Mouse (Mus musculus) lung, postnatal 0 days (tissue): ENCODE data around the gene Zfp53. TPM values are rescaled to one million over a fixed set of nuclear protein-coding genes. Genes with fewer than 3 reads are reported as not detected.

ENCODE experiments used
- ATAC-seq: fragments of 200-750 bp; cut with Nextera tagmentation; 2 replicates; pipeline ENCODE4 v1.8.0; 2017; ENCODE audit warnings: moderate library complexity
- DNase-seq: peaks from one replicate; pipeline ENCODE4 v3.0.0-alpha.2; 2016; ENCODE audit warnings: low spot score
- H3K27ac ChIP-seq: fragments of 300-500 bp; sonication (generic); 2 replicates; pipeline ENCODE4 v1.5.1; 2014; ENCODE audit warnings: antibody characterized with exemption, mild to moderate bottlenecking, low read length, mixed read lengths
- H3K27me3 ChIP-seq: fragments of 300-500 bp; sonication (generic); replicated peaks from 2 replicates; pipeline ENCODE4 v1.6.1; 2014; ENCODE audit warnings: low read length, mixed read lengths; ENCODE audit not compliant: insufficient read depth
- H3K36me3 ChIP-seq: fragments of 300-500 bp; sonication (generic); 2 replicates; pipeline ENCODE4 v1.6.1; 2014; ENCODE audit warnings: low read length, mixed read lengths; ENCODE audit not compliant: insufficient read depth
- H3K4me1 ChIP-seq: fragments of 300-500 bp; sonication (generic); 2 replicates; pipeline ENCODE4 v1.6.1; 2014; ENCODE audit warnings: antibody characterized with exemption, low read depth, low read length, mixed read lengths; ENCODE audit not compliant: insufficient read depth
- H3K4me2 ChIP-seq: fragments of 300-500 bp; sonication (generic); replicated peaks from 2 replicates; pipeline ENCODE4 v1.6.1; 2014; ENCODE audit warnings: low read depth, mild to moderate bottlenecking, low read length, moderate library complexity, mixed read lengths
- H3K4me3 ChIP-seq: fragments of 300-500 bp; sonication (generic); 2 replicates; pipeline ENCODE4 v1.5.1; 2014; ENCODE audit warnings: low read depth, low read length
- H3K9ac ChIP-seq: fragments of 300-500 bp; sonication (generic); replicated peaks from 2 replicates; pipeline ENCODE4 v1.6.1; 2014; ENCODE audit warnings: low read depth, mild to moderate bottlenecking
- H3K9me3 ChIP-seq: fragments of 300-500 bp; sonication (generic); 2 replicates; pipeline ENCODE4 v1.6.1; 2016; ENCODE audit warnings: low read length, mixed read lengths
- CTCF ChIP-seq: IDR thresholded peaks from 2 replicates; pipeline ENCODE4 v1.5.1; 2016; ENCODE audit warnings: antibody characterized with exemption, mild to moderate bottlenecking
- EP300 ChIP-seq: IDR thresholded peaks from 2 replicates; pipeline ENCODE4 v1.6.1; 2016; ENCODE audit warnings: antibody characterized with exemption, mild to moderate bottlenecking, control low read depth
- WGBS: fragments of 180-500 bp; shearing (Covaris S2); extraction: QIAGEN DNeasy Blood & Tissue Kit; methylation state at CpG from one replicate; pipeline ENCODE4 v1.1.7; 2014; 5-methylcytosine and 5-hydroxymethylcytosine counted together
- polyA plus RNA-seq: library from polyadenylated mRNA; unstranded; fragments of >200 nt; fragmentation: Nextera tagmentation; extraction: Ambion mirVana; gene quantifications from 2 replicates; pipeline ENCODE4 v1.2.1, GENCODE M21; 2015

Zfp53 gene
- polyA plus RNA-seq, 1 experiment from 2014 or later = 8.8 TPM

DNA sequence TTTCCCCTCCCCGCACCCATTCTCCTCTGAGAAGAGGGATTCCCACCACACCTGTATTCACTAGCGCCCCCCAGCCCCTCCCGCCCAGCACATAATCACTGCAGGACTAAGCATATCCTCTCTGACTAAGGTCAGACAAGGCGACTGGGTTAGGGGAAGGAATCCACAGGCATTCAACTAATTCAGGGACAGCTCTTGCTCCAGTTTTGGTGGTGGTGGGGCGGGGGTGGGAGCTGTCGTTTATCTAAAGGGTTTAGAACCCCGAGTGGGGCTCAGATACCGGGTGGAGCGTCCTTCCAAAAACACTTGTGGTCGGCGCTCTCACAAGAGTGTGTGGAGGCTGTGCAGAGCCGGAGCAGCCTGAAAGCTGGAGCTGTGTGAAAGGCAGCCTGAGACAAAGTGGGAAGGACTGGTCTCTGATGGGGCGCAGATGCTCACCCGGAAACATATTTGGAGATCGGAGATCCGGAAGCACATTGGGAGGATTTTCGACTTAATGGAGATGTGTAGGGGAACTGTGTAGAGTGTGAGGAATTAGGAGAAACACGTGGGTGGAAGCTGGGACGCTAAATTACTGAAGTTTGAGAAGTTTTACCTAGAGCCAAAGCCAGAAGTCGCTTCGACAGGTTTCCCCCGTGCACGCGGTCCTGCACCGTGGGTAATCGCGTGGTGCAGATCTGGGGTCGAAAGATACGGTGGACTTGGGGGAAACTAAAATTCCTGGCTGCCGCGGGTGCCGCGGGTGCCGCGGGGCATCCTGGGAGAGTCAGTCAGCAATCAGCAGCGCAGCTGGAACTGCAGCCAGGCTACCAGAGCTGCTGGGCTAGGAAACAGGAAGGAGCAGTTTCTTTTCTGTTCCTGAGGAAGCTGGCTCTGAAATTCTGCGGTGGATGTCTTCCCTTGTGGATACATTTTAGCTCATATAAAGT, 27.7 kb downstream of the Zfp53 start:
- peak overlapping the region; percentile 90 for H3K27ac ChIP-seq
- no peaks in the 10 kb centered on the region for H3K36me3 ChIP-seq
- no peaks in the 10 kb centered on the region for H3K4me1 ChIP-seq
- WGBS = 1% methylated on average over 37 of the region's 37 CpGs
- ATAC-seq (peak; percentile 91), DNase-seq (peak; percentile 91)
- peak overlapping the region; percentile 71 for H3K4me2 ChIP-seq
- H3K4me3 ChIP-seq = peak overlapping the region; percentile 59
- no peak for TF ChIP-seq EP300
- peak; percentile 11; the same call in 1 of the 2 replicates for TF ChIP-seq CTCF
- H3K9me3 ChIP-seq = no peaks in the 10 kb centered on the region
- no peaks in the 10 kb centered on the region for H3K27me3 ChIP-seq
- peak overlapping the region; percentile 57 for H3K9ac ChIP-seq

DNA sequence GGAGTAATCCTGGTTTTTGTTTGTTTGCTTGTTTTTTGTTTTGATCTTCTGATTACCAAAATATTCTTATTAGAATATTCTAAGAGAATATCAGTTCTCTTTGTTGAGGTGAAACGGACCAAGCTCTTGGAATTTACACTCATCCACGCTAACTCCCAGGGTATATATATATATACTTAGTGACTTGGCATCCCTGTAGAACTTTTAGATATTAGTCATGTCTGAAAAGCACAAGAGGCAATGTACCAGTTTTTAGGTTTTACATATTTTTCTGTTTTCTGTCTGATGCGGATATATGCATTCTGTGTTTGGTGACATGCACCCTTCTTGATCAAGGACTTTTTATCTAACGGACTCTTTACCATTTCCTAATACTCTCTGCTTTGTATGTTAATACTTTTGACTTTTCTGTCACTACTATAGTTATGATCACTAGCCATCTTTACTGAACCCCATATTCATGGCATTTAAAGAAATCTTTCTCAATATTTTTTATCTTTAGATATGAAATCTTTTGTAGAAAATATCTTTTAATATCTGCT, 28.4 kb downstream of the Zfp53 start:
- ATAC-seq = no peak

GRCm38 (mm10) chr17:21526270-21526669, 37.5 kb downstream of the Zfp53 start:
- H3K27ac ChIP-seq = no peak overlapping the region
- no peaks in the 10 kb centered on the region for H3K9me3 ChIP-seq
- H3K27me3 ChIP-seq = no peaks in the 10 kb centered on the region
- no peaks in the 10 kb centered on the region for H3K36me3 ChIP-seq
- H3K4me3 ChIP-seq = no peak overlapping the region
- ATAC-seq = no peak
- no peak for DNase-seq
- H3K4me2 ChIP-seq = no peak overlapping the region
- peaks cover 1% of the 10 kb centered on the region; the same call in 1 of the 2 replicates for H3K4me1 ChIP-seq
- H3K9ac ChIP-seq = no peak overlapping the region
- TF ChIP-seq EP300 (no peak), CTCF (no peak)

More for the DNA sequence above, 28.4 kb downstream of the Zfp53 start:
- Histone ChIP-seq H3K4me3 (peak overlapping the region; percentile 59; the same call in 1 of the 2 replicates), H3K27me3 (no peaks in the 10 kb centered on the region), H3K9me3 (no peaks in the 10 kb centered on the region), H3K4me1 (no peaks in the 10 kb centered on the region), H3K4me2 (peak overlapping the region; percentile 71), H3K36me3 (no peaks in the 10 kb centered on the region), H3K9ac (peak overlapping the region; percentile 57), H3K27ac (peak overlapping the region; percentile 90)
- TF ChIP-seq EP300 (no peak), CTCF (no peak)
- DNase-seq = no peak
- WGBS = 22% methylated on average over 4 of the region's 4 CpGs

- no peaks in the 10 kb centered on the region for H3K9me3 ChIP-seq
- H3K36me3 ChIP-seq = no peaks in the 10 kb centered on the region
- no peak for TF ChIP-seq CTCF
- no peak for TF ChIP-seq EP300
- no peak for DNase-seq
- no peak for ATAC-seq
- WGBS = 69% methylated on average over 5 of the region's 5 CpGs
- H3K4me1 ChIP-seq = peaks cover 12% of the 10 kb centered on the region; the same call in 1 of the 2 replicates
- H3K9ac ChIP-seq = no peak overlapping the region
- no peak overlapping the region for H3K4me2 ChIP-seq
- no peak overlapping the region for H3K4me3 ChIP-seq
- no peaks in the 10 kb centered on the region for H3K27me3 ChIP-seq
- no peak overlapping the region for H3K27ac ChIP-seq
Observed at GRCm38 (mm10) chr17:21530645-21531330, 42.0 kb downstream of the Zfp53 start.

DNA sequence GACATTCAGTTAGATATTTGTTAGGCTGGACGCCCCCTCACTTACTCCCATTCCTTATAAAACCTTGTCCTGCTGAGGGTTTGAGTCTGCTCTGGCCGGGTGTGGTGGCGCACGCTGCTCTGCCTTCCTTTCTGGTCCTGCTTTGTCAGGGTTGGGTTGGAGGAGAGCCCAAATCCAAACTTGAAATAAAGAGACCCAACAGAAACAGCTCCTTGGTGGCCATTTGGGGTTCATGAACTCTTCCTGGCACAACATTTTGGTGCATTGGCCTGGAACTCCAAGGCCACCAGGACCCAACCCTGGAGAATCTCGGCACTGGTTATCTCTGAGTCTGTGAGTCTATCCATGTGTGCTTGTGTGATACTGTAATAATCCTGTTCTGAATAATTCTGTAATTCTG, 42.8 kb downstream of the Zfp53 start:
- H3K9me3 ChIP-seq = no peaks in the 10 kb centered on the region
- no peaks in the 10 kb centered on the region for H3K27me3 ChIP-seq
- peak overlapping the region; percentile 99 for H3K27ac ChIP-seq
- peaks cover 12% of the 10 kb centered on the region; the same call in 1 of the 2 replicates for H3K4me1 ChIP-seq
- DNase-seq (no peak), ATAC-seq (no peak)
- H3K36me3 ChIP-seq = no peaks in the 10 kb centered on the region
- peak overlapping the region; percentile 77 for H3K4me2 ChIP-seq
- H3K4me3 ChIP-seq = peak overlapping the region; percentile 76
- no peak for TF ChIP-seq EP300
- TF ChIP-seq CTCF = no peak
- H3K9ac ChIP-seq = peak overlapping the region; percentile 99; the same call in 1 of the 2 replicates
- 53% methylated on average over 5 of the region's 5 CpGs for WGBS
